Mouse (Mus musculus) neutrophil, adult 65 days (primary cell): ENCODE data around the gene 0610037L13Rik. TPM values are rescaled to one million over a fixed set of nuclear protein-coding genes. Genes with fewer than 3 reads are reported as not detected.

Experiments
- total RNA-seq: library from RNA; stranded (reverse); gene quantifications from 2 replicates; pipeline ENCODE4 v1.2.4, GENCODE M21; 2023

Gene 0610037L13Rik
- total RNA-seq, result 18.6 and 25.5 TPM in 2 replicates

DNA sequence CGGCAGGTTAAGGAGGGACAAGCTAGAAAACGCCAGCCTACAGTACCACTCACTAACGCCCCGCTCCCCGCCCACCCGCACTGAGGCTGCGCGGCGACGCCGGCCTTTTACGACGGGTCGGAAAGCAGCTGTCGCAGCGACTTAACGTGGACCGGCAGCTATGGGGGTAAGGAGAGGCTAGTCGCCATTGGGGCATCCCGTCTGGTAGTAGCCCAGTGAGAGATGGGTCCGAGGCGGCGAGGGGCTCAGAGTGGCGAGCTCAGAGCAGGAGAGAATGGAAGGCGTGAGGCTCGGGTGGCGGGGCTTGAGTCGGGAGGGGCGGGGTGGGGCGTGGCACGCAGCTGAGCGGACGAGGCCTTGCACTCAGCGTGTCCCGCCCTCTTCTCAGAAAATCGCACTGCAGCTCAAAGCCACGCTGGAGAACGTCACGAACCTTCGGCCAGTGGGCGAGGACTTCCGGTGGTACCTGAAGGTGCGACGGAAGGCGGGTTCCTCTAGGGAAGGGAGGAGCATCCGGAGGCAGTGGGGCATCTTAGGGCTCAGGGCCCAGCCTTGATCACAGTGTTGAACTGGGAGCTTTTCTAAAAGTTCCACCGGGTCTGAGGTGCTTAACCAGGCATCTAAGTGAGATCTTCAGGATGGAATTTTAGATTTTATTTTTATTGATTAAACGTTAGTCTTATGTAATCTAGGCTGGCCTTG lies at the start of gene 0610037L13Rik:
Gene 0610037L13Rik (plus strand): TSS at position 83 of the 702 bp plus-strand sequence.

DNA sequence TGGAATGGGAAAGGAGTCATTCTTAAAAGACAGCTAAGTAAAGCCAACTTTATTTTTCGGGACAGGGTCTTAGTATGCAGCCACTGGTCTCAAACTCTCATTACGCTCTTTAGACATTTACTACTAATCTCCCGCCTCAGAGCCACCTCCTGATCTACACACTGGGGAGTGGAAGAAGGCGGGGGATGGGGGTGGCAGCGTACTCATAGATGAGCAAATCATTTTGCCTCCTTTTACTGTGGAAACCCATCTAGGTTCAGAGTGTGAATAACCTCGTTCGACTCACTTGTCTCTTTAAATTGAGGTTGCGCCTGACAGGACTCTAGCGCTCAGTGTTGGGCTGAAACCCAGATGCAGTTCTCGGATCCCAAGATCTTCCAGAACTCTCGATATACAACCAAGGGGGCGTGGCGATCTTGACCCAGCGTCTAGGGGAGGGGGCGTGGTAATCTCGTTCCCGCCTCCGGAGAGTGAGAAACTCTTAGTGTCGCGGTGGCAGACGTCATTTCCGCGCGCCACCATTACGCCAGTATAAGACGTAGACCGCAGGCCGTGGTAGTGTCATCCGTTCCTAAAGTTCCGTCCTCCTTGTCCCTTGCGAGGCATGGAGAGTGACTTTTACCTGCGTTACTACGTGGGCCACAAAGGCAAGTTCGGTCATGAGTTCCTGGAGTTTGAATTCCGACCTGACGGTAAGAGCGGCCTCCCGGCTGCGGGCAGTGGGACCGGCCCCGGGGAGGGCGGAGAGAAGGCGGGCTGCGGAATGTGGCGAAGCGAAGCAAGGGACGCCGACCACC lies 10.2 kb upstream of the 0610037L13Rik start, which contains the start of gene Magoh:
Gene Magoh (plus strand): TSS at position 502 of the 797 bp plus-strand sequence.

DNA sequence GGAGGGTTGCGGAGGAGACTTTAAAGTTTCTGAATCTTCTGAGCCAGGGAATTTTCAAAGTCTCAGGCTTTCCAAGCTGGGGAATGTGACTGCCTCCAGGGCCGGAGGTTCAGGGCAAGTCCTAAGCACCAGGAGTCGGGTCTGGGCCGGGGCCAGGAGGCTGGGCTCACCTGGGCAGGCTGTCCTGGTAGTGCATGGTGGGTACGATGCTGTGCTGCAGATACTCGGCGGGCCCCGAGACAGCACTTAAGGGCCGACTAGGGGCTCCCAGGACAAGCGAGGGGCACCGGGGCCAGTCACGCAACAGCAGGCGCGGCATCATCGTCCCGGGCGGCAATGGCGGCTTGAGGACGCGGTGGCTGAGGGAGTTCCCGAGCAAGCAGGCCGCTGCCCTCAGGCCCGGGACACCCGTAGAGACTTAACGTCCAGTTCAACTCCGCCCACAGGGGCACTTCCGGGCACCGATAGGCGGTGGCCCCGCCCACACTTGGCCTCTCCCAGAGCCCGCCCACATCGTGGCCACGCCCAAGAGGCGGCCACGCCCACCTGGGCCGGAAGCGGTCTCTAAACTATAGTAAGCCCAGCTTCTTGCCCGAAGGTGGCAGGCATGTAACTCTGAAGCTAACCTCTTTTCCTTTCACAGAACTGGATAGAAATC lies 33.7 kb downstream of the 0610037L13Rik start, which contains the start of gene Cpt2:
Gene Cpt2 (minus strand): TSS at position 466 of the 658 bp plus-strand sequence.

Other genes with a start within 250 kb of the 0610037L13Rik start
- gene Dmrtb1, start 205.6 kb upstream of the 0610037L13Rik start, total RNA-seq, result not detected in 2 replicates
- gene Lrp8, start 87.6 kb upstream of the 0610037L13Rik start, total RNA-seq, result 21.3 and 40.4 TPM in 2 replicates
- gene Magoh, start 10.1 kb upstream of the 0610037L13Rik start, total RNA-seq, result 78.7 and 84.4 TPM in 2 replicates
- 9.8 and 11.1 TPM in 2 replicates for gene Cpt2, start 33.8 kb downstream of the 0610037L13Rik start, total RNA-seq
- not detected in 2 replicates for gene Slc1a7, start 78.5 kb downstream of the 0610037L13Rik start, total RNA-seq
- 0.70 TPM in 1 of 2 replicates, not detected in the other for gene Podn, start 206.6 kb downstream of the 0610037L13Rik start, total RNA-seq